Mouse (Mus musculus) myocyte (in vitro differentiated cells): ENCODE data around the gene St3gal3.

Source experiments
- CEBPB ChIP-seq: IDR thresholded peaks from 2 replicates; pipeline ENCODE4 v1.6.1; 2011; ENCODE audit warnings: mild to moderate bottlenecking, moderate library complexity; ENCODE audit not compliant: poor library complexity, insufficient read depth, severe bottlenecking
- E2F4 ChIP-seq: IDR thresholded peaks from one replicate; pipeline ENCODE4 v1.6.1; 2011; ENCODE audit warnings: mild to moderate bottlenecking, control low read depth, moderate library complexity; ENCODE audit not compliant: insufficient read depth
- MAX ChIP-seq: IDR thresholded peaks from one replicate; pipeline ENCODE4 v1.6.1; 2011; ENCODE audit warnings: low read depth, mild to moderate bottlenecking, control low read depth
- MYOD1 ChIP-seq, 3 experiments: IDR thresholded peaks; one replicate each; pipeline ENCODE4 v1.6.1; 2011; ENCODE audit warnings: control low read depth in 2 of 3, low read depth in 2 of 3, mild to moderate bottlenecking in 2 of 3, moderate library complexity in 1 of 3; ENCODE audit not compliant: insufficient read length in 2 of 3, control insufficient read depth in 1 of 3
- MYOG ChIP-seq, 3 experiments: IDR thresholded peaks; one replicate each; pipeline ENCODE4 v1.6.1; 2011; ENCODE audit warnings: control low read depth in 2 of 3, low read depth in 2 of 3, mild to moderate bottlenecking in 2 of 3; ENCODE audit not compliant: insufficient read length in 2 of 3, control insufficient read depth in 1 of 3, insufficient read depth in 1 of 3
- POLR2A ChIP-seq: IDR thresholded peaks from one replicate; pipeline ENCODE4 v1.6.1; 2011; ENCODE audit warnings: low read depth, mild to moderate bottlenecking, control low read depth, moderate library complexity; ENCODE audit not compliant: insufficient read length
- POLR2AphosphoS2 ChIP-seq: IDR thresholded peaks from one replicate; pipeline ENCODE4 v1.6.1; 2011; ENCODE audit warnings: low read depth, control low read depth; ENCODE audit not compliant: insufficient read length
- REST ChIP-seq: IDR thresholded peaks from one replicate; pipeline ENCODE4 v1.6.1; 2011; ENCODE audit warnings: mild to moderate bottlenecking, control low read depth, moderate library complexity; ENCODE audit not compliant: insufficient read depth, insufficient read length
- TCF12 ChIP-seq: IDR thresholded peaks from one replicate; pipeline ENCODE4 v1.6.1; 2011; ENCODE audit warnings: mild to moderate bottlenecking, control low read depth; ENCODE audit not compliant: poor library complexity, insufficient read depth, severe bottlenecking
- TCF3 ChIP-seq: IDR thresholded peaks from one replicate; pipeline ENCODE4 v1.6.1; 2011; ENCODE audit warnings: low read depth, control low read depth; ENCODE audit not compliant: insufficient read length
- USF1 ChIP-seq: IDR thresholded peaks from one replicate; pipeline ENCODE4 v1.6.1; 2011; ENCODE audit warnings: low read depth, mild to moderate bottlenecking, control low read depth, moderate library complexity

DNA sequence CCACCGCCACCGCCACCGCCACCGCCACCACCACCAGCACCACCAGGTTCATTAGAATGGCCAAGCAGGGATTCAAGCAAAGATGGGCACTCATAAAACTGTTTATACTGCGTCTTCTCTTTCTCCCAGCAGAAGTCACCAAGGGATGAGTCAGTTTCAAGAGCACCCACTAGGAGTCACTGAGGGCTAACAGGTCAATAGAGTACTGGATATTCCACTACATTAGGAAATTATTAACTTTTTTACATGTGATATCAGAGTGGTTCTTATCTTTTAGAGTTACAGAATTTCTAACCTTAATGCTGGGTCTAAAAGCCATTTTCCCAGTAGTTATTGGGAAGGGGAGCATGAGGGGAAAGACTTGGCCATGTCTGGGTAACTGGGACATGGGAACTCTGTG, 197.8 kb downstream of the St3gal3 start:
- TF ChIP-seq MAX (no peak), MYOD1 (IDR thresholded peaks at IDR 0.05; ENCODE audit: control insufficient read depth in 1 of 3, insufficient read length in 2 of 3, low read depth in 2 of 3) (no peak), POLR2A (no peak), USF1 (no peak), CEBPB (no peak), MYOG (IDR thresholded peaks at IDR 0.05; ENCODE audit: control insufficient read depth in 1 of 3, insufficient read depth in 1 of 3, insufficient read length in 2 of 3, low read depth in 2 of 3) (no peak), POLR2AphosphoS2 (no peak), TCF12 (no peak), E2F4 (no peak), TCF3 (no peak), REST (no peak)
